Mouse (Mus musculus) G1E-ER4 (cell line): ENCODE results near the gene Vip. TPM values are rescaled to one million over a fixed set of nuclear protein-coding genes. Genes with fewer than 3 reads are reported as not detected.

Source experiments
- GATA1 ChIP-seq: IDR thresholded peaks from one replicate; pipeline ENCODE4 v1.8.0; 2012; ENCODE audit warnings: low read length, inconsistent platforms
- polyA plus RNA-seq: library from polyadenylated mRNA; stranded (reverse); fragments of >175 nt; gene quantifications from 2 replicates; pipeline ENCODE4 v1.2.3, GENCODE M21; 2012

Gene Vip
- polyA plus RNA-seq, result not detected in 2 replicates

GRCm38 (mm10) chr10:5639112-5639511 lies at the start of gene Vip:
Gene Vip (plus strand): TSS chr10:5639218.
- TF ChIP-seq GATA1, result no peak

- TF ChIP-seq GATA1, result no peak
Observed at GRCm38 (mm10) chr10:5591061-5591460, 48.0 kb upstream of the Vip start.

- no peak for TF ChIP-seq GATA1
Observed at GRCm38 (mm10) chr10:5591996-5592395, 47.0 kb upstream of the Vip start.

GRCm38 (mm10) chr10:5593464-5593863 lies 45.6 kb upstream of the Vip start, which contains the start of gene Myct1:
Gene Myct1 (plus strand): TSS chr10:5593775.
- no peak for TF ChIP-seq GATA1

- TF ChIP-seq GATA1, result no peak
Observed at GRCm38 (mm10) chr10:5594457-5594856, 44.6 kb upstream of the Vip start.

GRCm38 (mm10) chr10:5596559-5596958 lies 42.5 kb upstream of the Vip start:
- no peak for TF ChIP-seq GATA1

GRCm38 (mm10) chr10:5600123-5600522 lies 38.9 kb upstream of the Vip start:
- no peak for TF ChIP-seq GATA1

- no peak for TF ChIP-seq GATA1
Observed at GRCm38 (mm10) chr10:5603512-5603911, 35.5 kb upstream of the Vip start.

- no peak for TF ChIP-seq GATA1
Observed at GRCm38 (mm10) chr10:5604371-5604770, 34.6 kb upstream of the Vip start.

- TF ChIP-seq GATA1, result no peak
Observed at GRCm38 (mm10) chr10:5608874-5609273, 30.1 kb upstream of the Vip start.

- no peak for TF ChIP-seq GATA1
Observed at GRCm38 (mm10) chr10:5615186-5616040, 23.6 kb upstream of the Vip start.

GRCm38 (mm10) chr10:5626268-5626667 lies 12.8 kb upstream of the Vip start:
- TF ChIP-seq GATA1, result no peak

- no peak for TF ChIP-seq GATA1
Observed at GRCm38 (mm10) chr10:5633672-5634200, 5.3 kb upstream of the Vip start.

- no peak for TF ChIP-seq GATA1
Observed at GRCm38 (mm10) chr10:5634336-5634735, 4.7 kb upstream of the Vip start.

GRCm38 (mm10) chr10:5637322-5637721 lies 1.7 kb upstream of the Vip start:
- TF ChIP-seq GATA1, result no peak

GRCm38 (mm10) chr10:5681275-5681674 lies 42.3 kb downstream of the Vip start:
- TF ChIP-seq GATA1, result no peak

GRCm38 (mm10) chr10:5685608-5686007 lies 46.6 kb downstream of the Vip start:
- TF ChIP-seq GATA1, result peak; percentile 10
